34 mouse cellular contexts compared by ENCODE assay signal in genomic region chr3:17596365-17596764, GRCm38 (mm10).
"Had no signal": no experiment of that assay in that cellular context is flagged by ENCODE, and none has a peak within 500 bp of the region (broad histone marks: within the 10 kb centered on the region; RNA-seq: fewer than 3 reads in every experiment).

No protein-coding gene starts in this region.

- H3K27ac ChIP-seq: heart, adult 2 months; heart, embryonic 13.5 days; heart, embryonic 15.5 days; hindbrain, embryonic 10.5 days; hindbrain, embryonic 12.5 days; hindbrain, embryonic 13.5 days; hindbrain, embryonic 14.5 days; hindbrain, embryonic 15.5 days; hindbrain, postnatal 0 days; intestine, embryonic 15.5 days; kidney, embryonic 15.5 days; kidney, postnatal 0 days; layer of hippocampus, adult 2 months had no signal

- H3K9me3 ChIP-seq: heart, embryonic 12.5 days; heart, embryonic 13.5 days; heart, embryonic 15.5 days; hindbrain, embryonic 10.5 days; hindbrain, embryonic 12.5 days; hindbrain, embryonic 13.5 days; hindbrain, embryonic 15.5 days; intestine, embryonic 15.5 days; kidney, embryonic 15.5 days had no signal

- H3K4me3 ChIP-seq: heart, adult 2 months; heart, embryonic 12.5 days; heart, embryonic 13.5 days; heart, embryonic 15.5 days; hindbrain, embryonic 10.5 days; hindbrain, embryonic 12.5 days; hindbrain, embryonic 13.5 days; hindbrain, embryonic 15.5 days; intestine, embryonic 15.5 days; kidney, embryonic 15.5 days; layer of hippocampus, adult 2 months had no signal

- H3K9ac ChIP-seq: heart, embryonic 12.5 days; heart, embryonic 13.5 days; heart, embryonic 15.5 days; hindbrain, embryonic 12.5 days; hindbrain, embryonic 13.5 days; hindbrain, embryonic 14.5 days; hindbrain, embryonic 15.5 days; intestine, embryonic 15.5 days; kidney, embryonic 15.5 days had no signal

- H3K4me2 ChIP-seq: heart, embryonic 12.5 days; heart, embryonic 13.5 days; heart, embryonic 15.5 days; hindbrain, embryonic 12.5 days; hindbrain, embryonic 13.5 days; hindbrain, embryonic 14.5 days; hindbrain, embryonic 15.5 days; intestine, embryonic 15.5 days; kidney, embryonic 15.5 days had no signal

- DNase-seq: heart, adult 2 months; heart, postnatal 10 days; heart, postnatal 14 days; heart, postnatal 36 days; heart, postnatal 4 days; kidney, adult 11 months; kidney, adult 18-20 months; kidney, adult 2 months; kidney, adult 8-10 months; kidney, adult 9 months; kidney, postnatal 10 days; kidney, postnatal 14 days; kidney, postnatal 25 days; kidney, postnatal 36 days; kidney, postnatal 4 days; layer of hippocampus, adult 9-11 months; layer of hippocampus, postnatal 36 days had no signal

- H3K27me3 ChIP-seq: heart, embryonic 12.5 days; heart, embryonic 13.5 days; heart, embryonic 15.5 days; hindbrain, embryonic 12.5 days; hindbrain, embryonic 13.5 days; hindbrain, embryonic 15.5 days; intestine, embryonic 15.5 days; kidney, embryonic 15.5 days had no signal

- H3K36me3 ChIP-seq: heart, embryonic 12.5 days; heart, embryonic 13.5 days; heart, embryonic 15.5 days; hindbrain, embryonic 10.5 days; hindbrain, embryonic 12.5 days; hindbrain, embryonic 13.5 days; hindbrain, embryonic 15.5 days; intestine, embryonic 15.5 days; kidney, embryonic 15.5 days had no signal

- ATAC-seq: hindbrain, embryonic 16.5 days; hindbrain, postnatal 0 days; inflammation-experienced regulatory T-cells, adult 6 months; intestine, embryonic 15.5 days; intestine, embryonic 16.5 days; intestine, postnatal 0 days had no signal

- H3K4me1 ChIP-seq: heart, embryonic 12.5 days; heart, embryonic 13.5 days; heart, embryonic 15.5 days; hindbrain, embryonic 10.5 days; hindbrain, embryonic 12.5 days; hindbrain, embryonic 15.5 days; intestine, embryonic 15.5 days; kidney, embryonic 15.5 days had no signal
